Mouse (Mus musculus) ES-E14 (cell line): ENCODE measurements around the gene Kif13a.

ENCODE experiments used
- MAFK ChIP-seq: IDR thresholded peaks from 2 replicates; pipeline ENCODE4 v1.6.1; 2014; ENCODE audit warnings: mild to moderate bottlenecking, low read depth, low read length, inconsistent platforms; ENCODE audit not compliant: insufficient read depth
- ZNF384 ChIP-seq: IDR thresholded peaks from 2 replicates; pipeline ENCODE4 v1.6.1; 2012; ENCODE audit warnings: low read depth, low read length, inconsistent platforms

DNA sequence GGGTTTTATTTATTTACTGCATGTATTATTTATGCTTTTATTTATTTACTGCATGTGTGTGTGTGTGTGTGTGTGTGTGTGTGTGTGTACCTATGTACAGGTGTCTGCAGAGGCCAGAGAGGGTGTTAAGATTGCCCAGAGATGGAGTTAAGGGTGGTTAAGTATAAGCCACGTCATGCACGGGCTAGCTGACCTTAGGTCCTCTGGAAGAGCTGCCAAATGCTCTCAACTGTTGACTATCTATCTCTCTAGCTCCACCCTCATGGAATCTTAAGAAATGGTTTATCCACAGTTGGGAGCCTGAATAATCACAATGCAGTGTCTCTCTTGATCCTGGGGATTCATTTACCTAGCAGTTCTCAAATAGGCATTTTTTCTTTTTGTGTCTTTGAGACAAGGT, 30.8 kb downstream of the Kif13a start:
- TF ChIP-seq ZNF384 (no peak), MAFK (no peak)
